Mouse (Mus musculus): Measurements from ENCODE around the gene Lenep.
A peak's percentile ranks its signal among the peaks of the same experiment; 100 is the strongest.
"Not testable (repeated sequence)": the region's sequence is repeated elsewhere in the genome, so short reads cannot be mapped to it uniquely, and the experiment has no call there.

Gene Lenep

GRCm38 (mm10) chr3:89402693-89403092 is at the start of gene Lenep:
Lenep (minus strand) TSS chr3:89402793.
- no peak for DNase-seq (ENCODE audit: low read depth in 1 of 2, low spot score in 2 of 2)

GRCm38 (mm10) chr3:89451916-89452315 is 49.3 kb upstream of the Lenep start:
- no peak for DNase-seq (ENCODE audit: low read depth in 1 of 2, low spot score in 2 of 2)

- DNase-seq (ENCODE audit: low read depth in 1 of 2, low spot score in 2 of 2): peak in 1 of 2 experiments; percentile 54
Observed at GRCm38 (mm10) chr3:89449541-89449940, 46.9 kb upstream of the Lenep start.

DNA sequence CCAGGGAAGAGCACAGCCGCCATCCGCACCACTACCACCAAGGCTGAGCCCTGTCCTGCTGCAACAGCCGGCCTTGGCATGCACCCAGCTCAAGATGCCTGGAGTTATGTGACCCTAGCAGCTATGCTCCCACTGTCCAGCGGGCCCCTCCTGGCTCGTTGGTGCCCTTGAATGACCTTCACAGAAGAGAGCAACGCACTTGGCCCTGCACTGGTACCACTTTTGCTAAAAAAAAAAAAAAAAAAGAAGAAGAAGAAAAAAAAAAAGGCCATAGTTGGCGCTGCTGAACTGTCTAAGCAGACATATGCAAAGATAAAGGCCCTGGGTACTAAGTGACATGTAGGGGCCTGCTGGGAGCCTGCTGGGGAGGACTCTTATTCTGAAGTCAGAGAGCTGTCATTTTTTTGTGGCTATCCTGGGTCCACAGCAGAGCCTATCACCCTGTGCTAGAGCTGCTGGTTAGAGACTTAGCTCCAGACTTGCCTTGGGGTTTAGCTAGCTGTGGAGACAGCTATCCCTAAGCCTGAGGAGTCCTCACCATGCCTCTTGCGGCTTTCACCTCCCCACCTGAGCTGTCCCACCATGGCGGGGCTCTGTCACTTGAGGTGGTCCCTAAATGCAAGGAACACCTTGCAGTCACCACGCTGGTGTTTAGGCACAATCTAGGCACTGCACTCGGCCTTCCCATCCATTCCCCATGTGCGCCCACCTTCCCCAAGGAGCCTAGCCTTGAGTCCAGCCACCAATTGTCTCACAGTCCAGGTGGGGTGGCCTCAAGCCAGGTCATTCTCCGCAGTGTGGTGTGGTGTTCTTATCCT is 46.3 kb upstream of the Lenep start:
- DNase-seq (ENCODE audit: low read depth in 1 of 2, low spot score in 2 of 2): no peak

DNA sequence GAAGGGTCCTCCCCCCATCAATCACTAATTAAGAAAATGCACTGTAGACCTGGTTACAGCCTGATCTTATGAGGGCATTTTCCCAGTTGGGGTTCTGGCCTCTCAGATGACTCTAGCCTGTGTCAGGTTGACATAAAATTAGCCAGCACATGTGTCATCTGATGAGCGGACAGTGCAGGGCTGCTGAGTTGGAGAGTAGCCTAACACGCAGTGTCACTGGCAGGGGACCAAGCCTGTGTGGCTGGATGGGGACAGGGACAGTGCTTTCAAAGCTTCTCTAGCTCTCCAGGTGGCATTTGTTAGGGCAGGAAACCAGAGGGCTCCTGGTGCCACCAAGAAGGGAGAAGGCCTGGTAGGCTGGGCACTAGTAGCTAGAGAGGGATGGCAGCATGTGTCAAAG is 38.1 kb upstream of the Lenep start:
- DNase-seq (ENCODE audit: low read depth in 1 of 2, low spot score in 2 of 2): no peak

- DNase-seq (ENCODE audit: low read depth in 1 of 2, low spot score in 2 of 2): peak in 1 of 2 experiments; percentile 48
Observed at GRCm38 (mm10) chr3:89437269-89437668, 34.7 kb upstream of the Lenep start.

DNA sequence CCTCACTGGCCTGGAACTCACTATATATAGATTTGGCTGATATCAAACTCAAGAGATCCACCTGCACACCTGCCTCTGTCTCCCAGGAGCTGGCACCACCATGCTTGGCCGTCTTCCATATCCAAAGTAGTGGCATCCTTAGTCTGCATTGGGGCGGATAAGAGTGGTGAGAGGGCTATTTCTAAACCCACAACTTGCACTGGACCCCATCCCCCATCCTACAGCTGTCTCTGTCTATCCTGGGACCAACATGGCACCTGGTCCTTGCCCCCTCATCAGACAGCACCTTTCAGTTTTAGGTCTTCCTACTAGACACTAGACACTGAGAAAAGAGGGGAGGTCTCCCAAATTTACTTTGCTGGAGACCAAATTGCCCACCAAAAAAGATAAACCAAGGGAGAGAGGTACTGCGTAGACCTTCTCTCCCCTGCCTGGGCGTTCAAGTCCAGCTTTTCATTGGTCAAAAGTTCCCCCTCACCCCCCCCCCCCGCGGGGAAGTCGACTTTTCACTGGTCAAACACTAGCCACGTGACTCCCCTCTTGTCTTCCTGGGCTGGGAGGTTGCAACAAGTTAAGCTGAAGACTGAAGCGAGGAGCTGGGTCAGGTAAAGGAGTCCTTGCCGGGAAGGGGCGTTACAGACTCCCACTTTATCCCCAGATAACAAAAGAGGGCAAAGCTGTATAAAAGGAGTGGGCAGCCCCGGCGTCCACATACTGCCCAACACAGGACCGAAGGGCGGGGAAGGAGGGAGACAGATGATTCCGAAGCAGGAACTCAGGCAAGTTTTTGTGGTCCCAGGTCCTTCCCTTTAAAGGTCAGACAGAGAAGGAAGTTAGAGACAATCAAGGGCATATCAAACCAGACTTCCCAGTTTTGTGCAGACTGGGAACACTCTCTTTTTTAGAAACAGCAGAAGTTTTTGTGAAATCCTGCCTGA is 33.9 kb upstream of the Lenep start, which contains the start of gene Pbxip1:
Gene Pbxip1 (plus strand): TSS at position 531 of the 938 bp plus-strand sequence.
- DNase-seq (ENCODE audit: low read depth in 1 of 2, low spot score in 2 of 2): peak in 1 of 2 experiments; percentile 54

GRCm38 (mm10) chr3:89435041-89435440 is 32.4 kb upstream of the Lenep start:
- no peak for DNase-seq (ENCODE audit: low read depth in 1 of 2, low spot score in 2 of 2)

DNA sequence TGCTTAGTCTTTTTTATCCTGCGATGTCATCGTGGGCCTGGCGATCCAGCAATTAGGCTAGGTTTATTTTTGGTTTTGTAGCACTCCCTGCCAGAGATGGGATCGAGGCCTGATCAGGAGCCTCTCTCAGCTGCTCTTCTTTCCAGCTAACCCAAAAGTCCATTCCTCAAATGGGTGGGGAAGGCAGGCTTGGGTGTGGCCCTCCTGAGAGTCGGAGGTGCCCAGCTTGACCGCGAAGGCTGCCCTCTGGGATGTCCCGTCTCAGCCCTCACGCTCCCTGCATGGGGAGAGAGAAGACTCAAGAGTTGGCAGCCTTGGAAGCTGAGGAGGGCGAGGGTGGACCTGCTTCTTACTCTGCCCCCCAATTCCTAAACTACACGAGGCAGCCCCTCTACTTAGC is 31.9 kb upstream of the Lenep start:
- DNase-seq (ENCODE audit: low read depth in 1 of 2, low spot score in 2 of 2): no peak

DNA sequence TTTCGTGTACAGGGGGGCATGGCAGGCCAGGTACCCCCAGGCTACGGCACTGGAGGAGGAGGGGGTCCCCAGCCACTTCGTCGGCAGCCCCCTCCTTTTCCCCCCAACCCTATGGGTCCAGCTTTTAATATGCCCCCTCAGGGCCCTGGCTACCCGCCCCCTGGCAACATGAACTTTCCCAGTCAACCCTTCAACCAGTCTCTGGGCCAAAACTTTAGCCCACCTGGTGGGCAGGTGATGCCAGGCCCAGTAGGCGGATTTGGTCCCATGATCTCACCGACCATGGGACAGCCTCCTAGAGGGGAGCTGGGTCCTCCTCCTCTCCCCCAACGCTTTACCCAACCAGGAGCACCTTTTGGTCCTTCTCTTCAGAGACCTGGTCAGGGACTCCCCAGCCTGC is 30.0 kb upstream of the Lenep start:
- no peak for DNase-seq (ENCODE audit: low read depth in 1 of 2, low spot score in 2 of 2)

- peak; percentile 66 to 80 for DNase-seq (ENCODE audit: low read depth in 1 of 2, low spot score in 2 of 2)
Observed at GRCm38 (mm10) chr3:89430171-89431159, 27.9 kb upstream of the Lenep start, which contains the start of gene Pygo2. Pygo2 (plus strand) TSS chr3:89430214.

DNA sequence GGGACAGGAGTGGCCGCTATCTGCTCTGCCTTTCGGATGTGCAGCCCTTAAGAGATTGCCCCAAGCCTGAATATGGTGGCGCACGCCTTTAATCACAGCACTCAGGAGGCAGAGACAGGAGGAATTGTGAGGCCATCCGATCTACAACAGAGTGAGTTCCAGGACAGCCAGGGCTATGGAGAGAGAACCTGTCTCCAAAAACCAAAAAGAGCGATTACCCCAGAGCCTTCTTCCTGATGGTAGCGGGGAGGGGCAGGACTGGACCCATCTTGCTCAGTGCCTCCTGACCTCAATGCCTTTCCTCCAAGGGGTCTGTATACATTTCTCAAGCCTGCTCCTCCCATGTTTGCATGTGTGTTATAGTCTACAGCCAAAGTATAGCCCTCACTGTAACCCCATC is 26.4 kb upstream of the Lenep start:
- DNase-seq (ENCODE audit: low read depth in 1 of 2, low spot score in 2 of 2): not testable (repeated sequence)

GRCm38 (mm10) chr3:89425876-89426275 is 23.3 kb upstream of the Lenep start:
- DNase-seq (ENCODE audit: low read depth in 1 of 2, low spot score in 2 of 2): no peak

- no peak for DNase-seq (ENCODE audit: low read depth in 1 of 2, low spot score in 2 of 2)
Observed at GRCm38 (mm10) chr3:89425141-89425525, 22.5 kb upstream of the Lenep start.

GRCm38 (mm10) chr3:89424416-89425140 is 22.0 kb upstream of the Lenep start:
- DNase-seq (ENCODE audit: low read depth in 1 of 2, low spot score in 2 of 2): no peak

GRCm38 (mm10) chr3:89422556-89423205 is 20.1 kb upstream of the Lenep start:
- DNase-seq (ENCODE audit: low read depth in 1 of 2, low spot score in 2 of 2): no peak

DNA sequence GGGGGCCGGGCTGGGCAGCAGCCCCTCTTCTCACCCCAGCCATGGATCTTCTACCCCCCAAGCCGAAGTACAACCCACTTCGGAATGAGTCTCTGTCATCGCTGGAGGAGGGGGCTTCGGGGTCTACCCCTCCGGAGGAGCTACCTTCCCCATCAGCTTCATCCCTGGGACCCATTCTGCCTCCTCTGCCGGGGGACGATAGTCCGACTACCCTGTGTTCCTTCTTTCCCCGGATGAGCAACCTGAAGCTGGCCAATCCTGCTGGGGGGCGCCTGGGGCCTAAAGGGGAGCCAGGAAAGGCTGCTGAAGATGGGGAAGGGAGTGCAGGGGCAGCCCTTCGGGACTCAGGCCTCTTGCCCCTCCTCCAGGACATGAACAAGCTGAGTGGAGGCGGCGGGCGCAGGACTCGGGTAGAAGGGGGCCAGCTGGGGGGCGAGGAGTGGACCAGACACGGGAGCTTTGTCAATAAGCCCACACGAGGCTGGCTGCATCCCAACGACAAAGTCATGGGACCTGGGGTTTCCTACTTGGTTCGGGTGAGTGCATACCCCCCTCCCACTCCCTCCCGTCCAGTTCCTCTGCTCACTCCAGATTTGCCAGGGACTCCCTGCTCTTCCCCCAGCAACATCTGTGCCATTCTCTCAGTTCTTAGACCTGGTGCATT is 19.3 kb upstream of the Lenep start:
- DNase-seq (ENCODE audit: low read depth in 1 of 2, low spot score in 2 of 2): no peak

DNA sequence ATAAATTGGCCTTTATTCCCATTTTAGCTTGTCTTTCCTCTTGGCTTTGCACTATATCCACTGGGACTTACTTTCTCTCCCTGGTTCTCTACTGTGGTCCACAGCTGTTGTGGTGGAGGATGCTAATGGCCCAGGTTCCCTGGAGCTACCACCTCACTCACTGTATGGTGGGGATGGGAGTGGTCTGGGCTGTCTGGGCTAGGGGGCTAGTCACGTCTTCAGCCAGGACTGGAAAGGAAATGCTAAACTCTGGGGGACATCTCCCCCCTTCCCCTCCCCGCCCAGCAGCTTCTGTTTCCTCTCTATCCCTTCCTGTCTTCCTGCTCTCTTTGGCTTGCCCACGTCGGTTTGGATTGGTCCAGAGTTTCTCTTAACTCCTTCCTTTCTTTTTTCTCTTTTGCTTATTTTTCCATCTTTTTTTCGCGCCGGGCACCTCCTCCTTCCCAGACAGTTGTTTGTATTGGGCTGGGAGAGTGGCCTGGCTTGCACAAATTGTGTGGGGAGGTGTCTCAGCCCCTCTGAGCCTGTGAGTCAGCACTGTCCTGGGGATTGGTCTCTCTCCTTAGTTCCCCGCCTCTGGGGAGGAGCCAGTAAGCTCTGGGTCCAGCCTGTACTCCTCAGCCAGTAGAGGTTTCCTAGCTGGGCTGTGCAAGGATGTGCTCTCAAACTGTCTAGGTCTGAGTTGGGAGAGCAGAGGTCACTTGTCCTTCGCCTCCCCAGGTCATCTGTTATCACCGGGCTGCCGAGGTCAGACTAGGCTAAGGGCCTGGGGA is 18.6 kb upstream of the Lenep start:
- no peak for DNase-seq (ENCODE audit: low read depth in 1 of 2, low spot score in 2 of 2)
